Mouse (Mus musculus) embryo, embryonic 11 days (tissue): Measurements from ENCODE around the gene Morf4l2.

Source experiments
- DNase-seq: peaks from one replicate; pipeline ENCODE4 v3.0.0-alpha.2; 2015

Morf4l2 gene

DNA sequence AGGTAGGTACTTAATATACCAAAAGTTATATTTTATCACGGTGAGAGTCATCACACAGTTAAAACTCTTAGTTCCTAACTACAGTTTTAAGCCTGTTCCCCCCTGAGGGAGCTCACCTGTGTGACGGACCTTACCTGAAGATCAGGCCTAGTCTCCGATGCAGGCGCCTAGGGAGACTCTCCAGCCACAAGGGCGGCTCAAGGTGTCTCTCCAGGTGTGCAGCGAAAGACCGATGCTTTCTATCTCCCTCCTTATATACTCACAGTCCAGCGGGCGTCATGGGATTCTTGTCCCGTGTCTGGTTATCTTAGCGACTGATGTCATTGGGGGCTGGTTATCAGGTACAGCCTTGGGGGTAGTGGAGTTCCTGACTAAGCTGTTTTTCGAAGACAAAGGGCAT is at the start of gene Morf4l2:
TSS of gene Morf4l2 (minus strand) at position 232 of the 400 bp plus-strand sequence.
- no peak for DNase-seq

DNA sequence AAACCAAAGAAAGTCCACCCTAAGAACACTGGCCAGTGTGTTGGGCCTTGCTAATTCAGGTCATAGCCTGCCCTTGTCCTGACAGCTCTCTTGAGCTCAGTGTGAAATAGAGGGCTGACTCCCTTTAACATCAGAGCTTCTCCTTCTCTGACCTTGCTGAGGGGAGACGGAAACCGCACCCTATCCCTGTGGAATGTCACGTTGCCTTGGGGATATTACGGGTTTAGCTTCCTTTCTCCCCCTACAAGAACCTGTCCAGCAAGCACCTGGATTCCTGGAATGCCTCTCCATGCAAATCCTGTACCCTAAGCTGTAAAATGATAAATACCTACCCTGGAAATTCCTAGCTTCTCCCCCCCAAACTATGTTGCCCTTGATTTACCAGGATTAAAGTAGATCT is 46.0 kb upstream of the Morf4l2 start:
- no peak for DNase-seq

DNA sequence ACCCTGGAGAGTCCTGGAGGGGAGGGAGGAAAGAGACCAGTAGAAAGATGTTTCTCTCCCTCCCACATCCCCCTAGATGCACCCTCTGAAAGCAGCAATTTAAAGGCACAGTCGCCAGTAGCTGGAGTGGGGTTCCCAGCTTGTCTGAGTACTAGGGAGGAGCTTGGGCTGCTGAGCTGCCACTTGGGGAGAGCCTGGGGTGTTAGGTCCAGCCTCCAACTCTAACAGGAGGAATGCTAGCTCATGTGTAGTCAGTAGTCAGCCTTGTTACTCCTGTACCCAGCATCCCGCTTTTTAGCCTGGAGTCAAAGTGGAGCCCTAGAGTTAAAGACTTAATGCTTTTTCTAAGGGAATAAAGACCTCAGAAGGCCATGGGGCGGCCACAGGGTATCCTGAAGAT is 36.6 kb upstream of the Morf4l2 start, which contains the start of gene Glra4:
TSS of gene Glra4 (minus strand) at position 101 of the 400 bp plus-strand sequence.
- DNase-seq, result no peak

- no peak for DNase-seq
These were observed 35.8 kb upstream of the Morf4l2 start for GRCm38 (mm10) chrX:136779262-136779661.

DNA sequence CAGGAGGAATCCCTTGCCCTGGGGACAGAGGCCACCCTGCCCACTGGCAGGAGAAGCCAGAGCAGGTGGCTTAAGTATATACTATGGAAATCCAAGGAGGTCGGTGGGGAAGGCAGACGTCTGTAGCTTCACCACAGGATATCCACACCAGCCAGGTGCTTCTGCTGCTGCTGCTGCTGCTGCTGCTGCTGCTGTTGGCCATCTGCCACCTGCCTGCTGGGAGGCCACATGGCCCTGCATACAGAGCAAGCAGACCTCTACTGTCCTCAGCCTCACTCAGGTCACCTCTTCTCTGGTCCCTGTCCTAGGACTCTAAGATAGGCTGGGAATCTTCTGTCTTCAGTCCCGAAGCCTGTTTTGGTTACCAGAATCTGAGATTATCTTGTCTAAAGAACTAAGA is 34.6 kb upstream of the Morf4l2 start:
- DNase-seq, result no peak

- DNase-seq, result no peak
These were observed 29.5 kb upstream of the Morf4l2 start for GRCm38 (mm10) chrX:136773035-136773434.

GRCm38 (mm10) chrX:136761103-136762074 is 17.9 kb upstream of the Morf4l2 start:
- DNase-seq, result peak; percentile 62

DNA sequence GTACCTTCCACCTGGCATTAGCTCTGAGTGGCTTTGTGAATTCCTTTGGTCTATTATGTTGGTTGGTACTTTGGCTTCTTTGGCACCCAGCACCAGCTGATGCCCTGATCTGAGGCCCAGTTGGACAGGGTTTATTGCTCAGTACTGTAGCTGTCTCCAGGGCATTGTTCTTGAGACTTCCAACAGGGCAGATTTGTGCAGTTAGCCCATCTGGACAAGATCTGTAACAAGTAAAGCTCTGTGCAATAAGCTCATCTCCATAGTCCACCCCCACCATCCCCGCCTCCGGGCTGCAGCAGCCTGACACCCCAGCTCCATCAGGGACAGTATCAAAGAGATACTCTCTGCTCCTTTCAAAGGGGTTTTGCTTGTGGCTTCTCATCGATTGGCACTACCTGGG is 12.0 kb upstream of the Morf4l2 start:
- no peak for DNase-seq

DNA sequence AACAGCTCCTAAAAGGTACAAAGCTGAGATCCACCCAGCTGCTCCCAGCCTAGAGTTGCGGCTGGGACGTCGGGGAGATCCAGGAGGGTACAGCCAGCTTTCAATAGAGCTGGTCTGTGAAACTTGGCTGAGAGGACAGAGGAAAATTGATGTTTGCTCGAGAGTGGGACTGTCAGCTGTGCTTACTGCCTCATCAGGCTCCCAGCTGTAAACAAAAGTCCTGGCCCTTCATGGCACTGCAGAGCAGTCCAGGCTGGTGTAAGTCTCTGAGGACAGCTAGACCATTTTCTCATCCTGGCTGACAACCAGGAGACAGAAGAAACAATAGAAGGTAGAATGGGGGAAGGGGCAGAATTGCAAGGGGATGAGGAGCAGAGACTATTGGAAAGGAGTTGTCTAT is 5.8 kb upstream of the Morf4l2 start:
- DNase-seq, result no peak

DNA sequence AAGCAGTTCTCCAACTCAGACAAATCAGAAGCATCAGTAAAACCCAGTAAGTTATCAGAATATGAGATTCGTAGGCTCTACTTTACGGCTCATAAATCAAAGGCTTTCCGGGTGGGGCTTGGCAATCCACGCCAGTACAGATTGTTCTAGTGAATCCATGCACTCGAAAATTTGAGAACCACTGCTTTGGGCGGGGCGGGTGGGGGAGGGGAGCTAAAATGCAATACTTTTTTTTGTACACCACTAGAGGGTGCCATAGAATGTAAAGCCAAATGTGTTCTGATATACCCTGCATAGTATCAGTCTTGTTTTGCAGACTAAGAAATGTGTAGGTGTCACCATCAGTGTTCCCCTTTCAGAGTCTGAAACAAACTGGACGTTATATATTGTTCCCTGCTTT is 1.2 kb upstream of the Morf4l2 start:
- peak; percentile 2 for DNase-seq

DNA sequence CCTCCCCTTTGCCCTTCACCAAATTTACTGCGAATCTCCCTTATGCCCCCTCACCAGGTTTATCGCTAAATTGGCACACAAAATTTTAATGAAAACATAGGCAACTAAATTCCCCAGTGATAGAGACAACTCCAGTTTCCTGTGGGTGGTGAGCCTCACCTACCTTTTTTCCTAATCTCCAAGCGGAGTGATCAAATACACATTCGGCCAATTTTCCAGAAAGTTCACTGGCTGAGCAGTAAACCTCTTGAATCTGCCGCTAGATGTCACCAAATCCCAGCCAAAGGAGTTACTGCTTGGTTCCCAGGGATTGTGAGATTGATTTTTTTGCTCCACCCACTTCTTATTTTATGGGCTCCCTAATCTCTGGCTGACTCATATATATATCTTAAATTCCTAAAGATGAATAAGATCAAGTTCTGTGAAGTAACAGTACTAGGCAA is 808 bp downstream of the Morf4l2 start:
- DNase-seq, result peak; percentile 78

- peak; percentile 8 for DNase-seq
These were observed 1.2 kb downstream of the Morf4l2 start for GRCm38 (mm10) chrX:136742241-136742640.

DNA sequence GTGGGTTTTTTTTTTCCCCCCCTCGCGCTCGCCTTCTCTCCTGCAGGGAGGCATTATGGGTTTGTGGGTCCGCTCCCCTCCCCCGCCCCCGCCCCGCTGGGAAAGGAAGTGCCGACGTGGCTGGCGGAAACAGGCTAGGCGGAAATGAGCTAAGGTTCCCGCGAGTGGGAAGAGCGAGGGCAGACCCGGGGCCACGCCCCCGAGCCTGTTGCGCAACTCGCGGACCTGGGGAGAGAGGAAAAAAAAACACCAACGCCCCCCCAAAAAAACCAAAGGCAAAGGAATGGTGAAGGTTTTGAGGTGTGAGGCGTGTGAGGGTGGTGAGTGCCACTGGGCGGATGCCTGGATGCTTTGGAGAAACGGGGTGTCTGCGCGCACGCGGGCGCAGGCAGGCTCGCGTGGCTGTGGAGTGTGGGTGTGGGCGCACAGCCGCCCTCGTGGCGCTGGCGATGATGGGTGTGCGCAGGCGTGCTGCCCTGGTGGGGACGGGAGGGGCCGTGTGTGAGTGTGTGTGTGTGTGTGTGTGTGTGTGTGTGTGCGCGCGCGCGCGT is 1.8 kb downstream of the Morf4l2 start:
- peak; percentile 78 for DNase-seq

GRCm38 (mm10) chrX:136740791-136741650 is 2.5 kb downstream of the Morf4l2 start:
- DNase-seq, result peak; percentile 91

DNA sequence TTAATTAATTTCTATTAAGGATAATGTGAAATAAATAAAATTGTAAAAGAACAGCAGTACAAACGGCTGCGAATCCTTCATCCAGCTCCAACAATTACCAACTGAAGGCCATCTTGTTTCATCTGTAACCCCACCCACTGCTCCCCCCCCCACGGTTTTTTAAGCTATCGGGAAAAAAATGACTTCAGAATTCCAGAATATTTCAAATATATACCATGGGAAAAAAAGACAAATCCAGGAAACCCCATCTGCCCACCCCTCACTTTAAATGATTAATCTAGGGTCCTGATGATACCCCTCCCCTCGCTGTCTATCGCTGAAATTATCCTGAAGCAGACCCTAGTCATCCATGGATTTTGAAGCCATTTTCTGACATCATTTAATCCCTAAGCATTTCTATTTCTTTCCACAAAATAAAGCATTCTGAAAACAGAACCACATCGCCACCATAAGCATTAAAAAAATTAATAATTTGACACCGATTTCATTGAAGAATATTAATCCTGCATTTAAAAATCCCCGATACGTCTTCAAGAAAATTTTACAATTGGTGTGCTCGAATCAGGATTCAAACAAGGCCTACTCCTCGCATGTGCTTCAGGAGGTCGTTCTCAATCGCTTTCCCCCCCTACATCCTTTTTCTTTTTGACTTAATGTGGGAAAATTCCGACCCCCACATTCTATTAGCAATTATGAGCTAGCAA is 3.3 kb downstream of the Morf4l2 start:
- peak; percentile 49 for DNase-seq

DNA sequence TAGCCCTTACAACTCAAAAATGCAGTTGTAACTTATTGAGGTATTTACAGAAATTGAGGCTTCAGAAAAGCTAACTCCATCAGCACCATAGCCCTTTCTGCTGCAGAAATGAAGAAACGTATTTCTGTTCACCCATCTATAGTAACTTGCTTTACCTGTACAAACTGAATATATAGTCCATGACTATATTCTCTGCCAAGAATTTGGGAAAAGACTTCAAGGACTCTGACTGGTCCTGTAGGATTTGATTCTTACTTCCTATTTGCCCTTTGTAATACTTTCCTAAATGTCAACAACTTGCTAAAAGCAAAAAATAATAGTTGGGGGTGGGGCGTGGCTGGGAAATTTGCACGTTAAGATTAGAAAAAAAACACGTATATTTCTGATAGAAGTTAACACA is 11.5 kb downstream of the Morf4l2 start:
- no peak for DNase-seq

DNA sequence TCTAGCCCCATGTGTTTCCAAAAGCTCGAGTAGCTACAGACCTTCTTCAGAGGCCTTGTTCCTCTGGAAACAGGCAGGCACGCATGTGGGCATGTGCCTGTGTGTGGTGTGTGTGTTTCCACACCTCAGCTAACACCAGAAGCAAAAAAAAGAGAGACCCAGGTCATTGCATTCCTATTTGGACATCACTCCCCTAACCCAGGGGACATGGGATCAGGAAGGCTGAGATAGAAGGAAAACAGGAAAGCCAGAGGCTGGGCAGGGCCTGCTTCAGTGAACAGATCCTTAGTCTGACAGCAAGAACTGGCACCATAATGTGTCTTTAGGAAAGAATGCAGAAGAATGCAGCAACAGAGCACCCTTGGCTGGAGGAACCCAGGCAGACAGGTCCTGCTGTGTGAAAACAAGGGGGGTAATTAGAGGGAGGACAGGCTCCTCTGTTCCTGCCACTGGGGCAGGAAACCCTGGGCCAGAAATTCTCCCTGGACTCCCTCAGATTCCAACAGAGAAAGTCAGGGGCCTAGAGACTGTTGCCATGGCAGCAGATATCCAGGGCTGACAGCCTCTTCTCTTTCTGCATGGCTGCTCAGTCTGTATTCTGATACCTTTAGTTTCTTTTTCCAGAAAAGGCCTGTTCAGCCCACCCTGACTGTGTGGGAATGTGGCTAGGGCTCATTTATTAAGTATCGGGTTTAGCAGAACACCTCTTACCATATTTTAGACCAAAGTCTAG is 28.6 kb downstream of the Morf4l2 start:
- peak; percentile 10 for DNase-seq

DNA sequence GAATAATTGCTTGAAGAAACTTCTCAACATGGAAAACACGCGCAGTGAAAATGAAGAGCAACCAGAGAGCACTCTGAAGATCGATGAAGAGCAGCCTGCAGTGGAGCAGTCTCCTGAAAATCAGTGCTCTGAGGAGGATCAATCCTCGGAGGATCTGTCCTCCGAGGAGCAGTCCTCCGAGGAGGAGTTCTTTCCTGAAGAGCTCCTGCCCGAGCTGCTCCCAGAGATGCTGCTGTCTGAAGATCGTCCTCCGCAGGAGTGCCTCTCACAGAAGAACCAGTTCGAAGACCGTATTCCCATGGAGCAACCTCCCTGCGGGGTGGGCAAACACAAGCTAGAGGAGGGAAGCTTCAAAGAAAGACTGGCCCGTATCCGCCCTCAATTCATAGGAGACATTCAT is 34.7 kb downstream of the Morf4l2 start:
- DNase-seq, result no peak

GRCm38 (mm10) chrX:136708168-136708681 is 35.3 kb downstream of the Morf4l2 start:
- DNase-seq, result peak; percentile 74

- DNase-seq, result peak; percentile 78
These were observed 35.9 kb downstream of the Morf4l2 start, which contains the start of gene Tceal1 for GRCm38 (mm10) chrX:136707446-136708167. Gene Tceal1 (plus strand): TSS chrX:136707982.

DNA sequence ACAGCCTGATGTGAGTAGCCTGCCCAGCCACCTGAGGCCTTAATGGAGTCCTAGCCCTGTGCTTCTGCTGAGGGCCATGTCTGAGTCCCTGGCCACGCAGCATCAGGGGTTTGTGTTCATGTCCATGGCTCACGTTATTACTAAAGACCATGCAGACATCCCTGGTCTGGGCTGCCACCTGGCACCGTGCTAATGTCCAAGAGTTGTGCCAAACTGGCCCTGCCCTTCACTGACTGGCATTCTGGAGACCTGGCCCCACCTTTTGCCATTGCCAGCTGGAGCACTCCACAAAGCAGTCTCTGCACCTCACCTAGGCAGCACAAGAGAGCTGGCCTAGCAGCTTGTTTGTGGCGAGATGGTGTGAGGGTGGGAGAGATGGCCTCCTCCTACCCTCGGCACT is 50.3 kb downstream of the Morf4l2 start:
- DNase-seq, result no peak
